In the genomic region with DNA sequence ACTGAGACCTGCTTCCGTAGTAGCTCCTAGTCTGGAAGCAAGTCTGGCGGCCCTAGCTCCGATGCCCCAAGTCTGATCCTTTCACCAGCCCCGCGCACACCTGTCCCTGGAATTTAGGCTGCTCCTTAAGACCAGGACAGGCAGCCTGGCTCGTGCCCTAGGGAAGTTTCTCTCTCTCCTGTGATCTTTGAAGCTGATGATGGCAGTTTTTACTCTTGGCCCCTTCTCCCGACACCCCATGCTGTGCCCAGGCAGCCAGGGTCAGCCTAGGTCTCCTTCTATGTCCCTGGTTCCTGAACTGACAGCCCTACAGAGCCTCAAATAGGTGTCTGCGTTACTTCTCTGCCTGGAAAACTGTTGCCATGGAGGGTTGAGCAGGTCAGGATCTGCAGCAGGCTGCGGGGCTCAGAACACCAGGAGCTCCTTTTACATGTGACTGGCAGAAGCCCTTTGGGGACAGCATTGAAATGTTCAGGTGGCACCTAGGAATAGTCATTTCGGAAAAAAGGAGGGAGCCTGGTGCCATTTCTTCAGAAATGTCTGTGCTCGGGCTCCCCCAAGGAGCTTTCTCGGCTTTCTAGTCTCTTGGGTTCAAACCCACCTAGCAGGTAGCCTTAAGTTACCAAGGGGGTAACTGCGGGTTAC, we compare ENCODE assay signal across 10 mouse cellular contexts. TPM values are rescaled to one million over a fixed set of nuclear protein-coding genes. Genes with fewer than 3 reads are reported as not detected.
A peak's percentile ranks its signal among the peaks of the same experiment; 100 is the strongest.
DNase-seq lines count a peak whose midpoint lies in the region; ATAC-seq lines count a peak whose summit lies in the region.
"Had no signal": no experiment of that assay in that cellular context is flagged by ENCODE, and none has a peak within 500 bp of the region (broad histone marks: within the 10 kb centered on the region; RNA-seq: fewer than 3 reads in every experiment).

No protein-coding gene starts in this region.

- peaks cover 12% of the 10 kb centered on the region for H3K4me1 ChIP-seq in heart, embryonic 10.5 days
- peaks cover 13% of the 10 kb centered on the region; the same call in 1 of the 2 replicates for H3K4me1 ChIP-seq in limb, embryonic 13.5 days

- intact Hi-C loops in heart, postnatal 10 days (cut with DNase I): no loop called here

- 15% methylated on average over 13 of the region's 13 CpGs for WGBS in heart, embryonic 10.5 days
- WGBS in limb, embryonic 13.5 days: 12% methylated on average over 13 of the region's 13 CpGs

- ATAC-seq in limb, embryonic 13.5 days (ENCODE audit: low FRiP score, low read depth): no peak
- no peak for ATAC-seq in CD4-positive, CD25-positive, alpha-beta regulatory T cell, adult 4 months

- no peaks in the 10 kb centered on the region for H3K9me3 ChIP-seq in heart, embryonic 10.5 days
- H3K9me3 ChIP-seq in limb, embryonic 13.5 days: no peaks in the 10 kb centered on the region

- no peak overlapping the region for H3K9ac ChIP-seq in limb, embryonic 13.5 days

- no peak overlapping the region for H3K27ac ChIP-seq in heart, embryonic 10.5 days
- H3K27ac ChIP-seq in limb, embryonic 13.5 days: no peak overlapping the region

- H3K4me2 ChIP-seq in limb, embryonic 13.5 days (replicated peaks): peak overlapping the region; percentile 89

- no peaks in the 10 kb centered on the region for H3K36me3 ChIP-seq in heart, embryonic 10.5 days
- H3K36me3 ChIP-seq in limb, embryonic 13.5 days: no peaks in the 10 kb centered on the region

- peak; percentile 43 for DNase-seq in heart, embryonic 10.5 days (ENCODE audit: low spot score)
- no peak for DNase-seq in heart, postnatal 10 days
- peak; percentile 10 for DNase-seq in testis, postnatal 10 days (ENCODE audit: low spot score)
- DNase-seq in testis, postnatal 14 days (ENCODE audit: low spot score): no peak
- DNase-seq in adrenal gland, adult 8-10 months: no peak
- no peak for DNase-seq in lung, postnatal 36 days

- peak overlapping the region; percentile 65 for H3K4me3 ChIP-seq in heart, embryonic 10.5 days
- H3K4me3 ChIP-seq in limb, embryonic 13.5 days: peak overlapping the region; percentile 49

- H3K27me3 ChIP-seq in heart, embryonic 10.5 days (ENCODE audit: insufficient read depth, poor library complexity, severe bottlenecking): peaks cover 78% of the 10 kb centered on the region
- H3K27me3 ChIP-seq in limb, embryonic 13.5 days: peaks cover 64% of the 10 kb centered on the region

RNA-seq across cellular contexts. Expression of a gene that starts 0.7 kb away (rescaled TPM):
- polyA plus RNA-seq in heart, embryonic 10.5 days (2016; fragmentation: Nextera tagmentation; extraction: Ambion mirVana): 0.28 and 0.34 TPM in 2 replicates
- total RNA-seq in heart, postnatal 10 days (2021): under 1 TPM in 1 of 2 experiments, not detected in 1; 0.29 TPM
- 0.65 and 1.4 TPM in 2 replicates for polyA plus RNA-seq in limb, embryonic 13.5 days (2015; fragmentation: Nextera tagmentation; extraction: Ambion mirVana)
- total RNA-seq in adrenal gland, adult 8-10 months (2022): not detected
- polyA plus RNA-seq in CD4-positive, CD25-positive, alpha-beta regulatory T cell, adult 4 months (2017; shearing (Covaris generic)): not detected
- total RNA-seq: adrenal gland, postnatal 25 days had no signal
- polyA plus RNA-seq: C2C12 had no signal

Comparison
In these comparisons a context has a peak if more than half of its experiments do, and no peak if none do; other contexts are left out.
1. DNase-seq: peak in heart, embryonic 10.5 days (single experiment) and testis, postnatal 10 days (single experiment); none in heart, postnatal 10 days (0 of 2), testis, postnatal 14 days (single experiment), adrenal gland, adult 8-10 months (single experiment) and lung, postnatal 36 days (single experiment).